Mouse (Mus musculus): ENCODE measurements around the gene Adck1.
"Not testable (repeated sequence)": the region's sequence is repeated elsewhere in the genome, so short reads cannot be mapped to it uniquely, and the experiment has no call there.

Gene Adck1

DNA sequence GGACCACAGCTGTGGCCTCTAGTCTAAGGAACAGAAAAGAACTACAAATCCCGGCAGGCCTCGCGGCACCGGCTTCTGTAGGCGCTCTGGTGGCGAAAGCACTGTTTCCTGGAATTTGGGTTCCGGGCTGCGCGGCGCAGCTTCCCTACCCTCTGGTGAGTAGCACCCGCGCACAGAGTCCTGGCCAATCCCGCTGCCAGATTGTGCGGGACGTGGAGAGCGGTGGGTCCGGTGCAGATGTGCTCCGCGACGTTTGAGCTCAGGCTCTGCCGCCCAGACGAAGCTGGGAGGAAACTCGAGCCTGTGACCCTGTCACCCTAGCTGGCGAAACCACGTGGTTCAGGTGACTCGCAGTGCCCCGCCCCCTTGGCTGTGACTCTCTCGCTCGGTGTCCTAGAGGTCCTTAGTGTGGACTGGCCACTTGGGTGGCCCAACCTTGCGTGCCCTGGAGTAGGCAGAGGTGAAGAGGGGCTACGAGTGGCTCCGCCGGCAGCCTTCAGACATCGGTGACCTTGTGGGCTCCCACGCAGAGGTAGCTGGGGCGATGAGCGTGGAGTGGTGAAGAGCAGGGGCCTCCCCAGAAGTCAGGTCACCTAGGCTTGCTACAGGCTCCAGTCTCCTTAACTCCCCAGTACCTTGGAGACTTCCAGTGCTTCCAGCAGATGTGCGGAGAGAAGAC lies at the start of gene Adck1:
TSS of gene Adck1 (plus strand) at position 114 of the 679 bp plus-strand sequence.
- DNase-seq (ENCODE audit: low spot score) = peak; percentile 91

- no peak for DNase-seq (ENCODE audit: low spot score)
Measured at GRCm38 (mm10) chr12:88314556-88314955, 45.8 kb upstream of the Adck1 start.

- DNase-seq (ENCODE audit: low spot score) = not testable (repeated sequence)
Measured at GRCm38 (mm10) chr12:88323926-88324325, 36.4 kb upstream of the Adck1 start, which contains the start of gene Gm5039. Gene Gm5039 (minus strand): TSS chr12:88324026.

DNA sequence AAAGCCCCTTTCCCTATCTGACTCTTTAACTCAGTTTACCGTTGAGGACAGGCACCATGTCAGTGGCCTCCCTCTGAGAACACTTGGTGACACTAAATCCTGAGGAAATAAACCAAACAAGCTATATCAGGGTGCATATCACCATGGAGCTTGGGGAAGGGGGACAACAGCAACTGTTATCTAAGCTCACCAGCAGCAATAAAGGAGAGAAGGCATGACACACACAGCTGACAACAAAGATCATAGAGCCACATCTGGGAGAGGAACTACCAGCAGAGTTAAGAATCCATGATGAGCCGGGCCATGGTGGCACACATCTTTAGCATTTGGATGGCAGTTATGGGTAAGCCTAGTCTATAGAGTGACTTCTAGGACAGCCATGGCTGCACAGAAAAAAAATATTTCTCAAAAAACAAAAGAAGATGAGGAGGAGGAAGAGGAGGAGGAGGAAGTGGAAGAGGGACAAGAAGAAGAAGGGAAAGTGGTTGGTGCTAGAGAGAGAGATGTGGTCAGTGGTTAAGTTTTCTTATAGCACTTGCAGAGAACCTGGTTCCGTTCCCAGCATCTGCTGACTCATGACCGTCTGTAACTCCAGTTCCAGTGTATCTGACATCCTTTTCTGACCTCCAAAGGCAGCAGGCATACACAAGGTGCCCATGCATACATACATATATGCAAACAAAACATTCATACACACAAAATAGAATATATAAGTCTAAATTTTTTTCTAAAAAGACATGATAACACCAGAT lies 23.5 kb upstream of the Adck1 start:
- not testable (repeated sequence) for DNase-seq (ENCODE audit: low spot score)

GRCm38 (mm10) chr12:88341286-88341685 lies 19.1 kb upstream of the Adck1 start:
- not testable (repeated sequence) for DNase-seq (ENCODE audit: low spot score)

GRCm38 (mm10) chr12:88354182-88354702 lies 6.1 kb upstream of the Adck1 start:
- no peak for DNase-seq (ENCODE audit: low spot score)

GRCm38 (mm10) chr12:88361120-88361445 lies 729 bp downstream of the Adck1 start:
- DNase-seq (ENCODE audit: low spot score) = no peak

DNA sequence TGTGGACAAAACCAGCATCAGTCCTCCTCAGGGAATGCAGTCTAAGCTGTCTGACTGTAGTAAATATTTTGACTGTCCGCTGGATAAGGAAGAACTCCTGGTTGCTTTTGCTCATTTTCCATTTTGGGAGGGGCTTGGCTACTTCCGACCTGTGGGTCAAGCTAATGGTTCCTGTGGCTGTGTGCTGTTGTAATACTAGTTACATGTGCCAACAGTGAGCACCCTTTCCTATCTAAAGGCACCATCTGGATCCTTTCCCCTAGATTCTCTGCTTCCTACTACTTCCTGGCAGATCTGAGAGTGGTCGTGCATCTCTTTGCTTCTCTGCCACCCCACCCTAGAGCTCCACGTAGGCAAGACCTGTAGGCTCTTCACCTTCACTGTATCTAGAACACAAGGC lies 7.3 kb downstream of the Adck1 start:
- no peak for DNase-seq (ENCODE audit: low spot score)

- no peak for DNase-seq (ENCODE audit: low spot score)
Measured at GRCm38 (mm10) chr12:88368618-88369017, 8.3 kb downstream of the Adck1 start.

- not testable (repeated sequence) for DNase-seq (ENCODE audit: low spot score)
Measured at GRCm38 (mm10) chr12:88369690-88370089, 9.3 kb downstream of the Adck1 start.

- DNase-seq (ENCODE audit: low spot score) = not testable (repeated sequence)
Measured at GRCm38 (mm10) chr12:88370321-88370720, 10.0 kb downstream of the Adck1 start.

DNA sequence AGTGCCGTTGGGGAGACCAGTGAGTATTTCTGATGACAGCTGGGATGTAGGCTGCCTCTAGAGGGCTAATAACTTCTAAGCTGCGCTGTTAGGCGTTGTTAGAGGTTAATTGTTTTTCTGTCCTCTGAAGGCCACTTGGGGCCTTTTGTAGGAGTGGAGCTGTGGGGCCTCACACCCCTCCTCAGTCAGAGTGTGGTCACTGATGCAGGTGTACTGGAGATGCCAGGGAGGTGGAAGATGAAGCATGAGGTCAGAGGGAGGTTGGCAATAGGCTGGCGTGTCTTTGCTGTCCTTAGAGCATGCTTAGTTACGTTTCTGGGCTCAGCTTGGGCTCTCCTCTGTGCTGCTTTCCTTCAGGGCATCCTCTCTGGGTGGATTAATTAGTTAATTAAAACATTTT lies 11.7 kb downstream of the Adck1 start:
- no peak for DNase-seq (ENCODE audit: low spot score)

- peak; percentile 11 for DNase-seq (ENCODE audit: low spot score)
Measured at GRCm38 (mm10) chr12:88376820-88377219, 16.5 kb downstream of the Adck1 start.

DNA sequence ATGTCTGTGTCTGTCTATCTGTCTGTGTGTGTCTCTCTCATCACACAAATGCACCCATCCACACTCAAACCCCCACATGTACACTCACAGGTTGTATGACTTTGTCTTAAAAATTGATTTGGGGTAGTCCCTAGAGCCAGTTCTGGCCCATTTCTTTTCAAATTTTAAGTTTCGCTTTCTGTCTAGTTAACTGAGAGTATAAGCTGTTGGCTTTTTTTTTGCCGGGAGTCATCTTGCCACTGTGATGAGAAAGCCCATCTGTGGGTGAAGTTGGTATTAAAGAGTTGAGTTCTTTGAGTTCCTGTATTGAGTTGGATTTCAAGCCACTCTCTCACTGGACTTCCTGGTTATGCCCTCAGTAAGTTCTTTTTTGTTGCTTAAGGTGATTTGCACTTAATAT lies 17.9 kb downstream of the Adck1 start:
- DNase-seq (ENCODE audit: low spot score) = no peak

GRCm38 (mm10) chr12:88388832-88389231 lies 28.5 kb downstream of the Adck1 start:
- no peak for DNase-seq (ENCODE audit: low spot score)

GRCm38 (mm10) chr12:88398658-88399057 lies 38.3 kb downstream of the Adck1 start:
- no peak for DNase-seq (ENCODE audit: low spot score)

DNA sequence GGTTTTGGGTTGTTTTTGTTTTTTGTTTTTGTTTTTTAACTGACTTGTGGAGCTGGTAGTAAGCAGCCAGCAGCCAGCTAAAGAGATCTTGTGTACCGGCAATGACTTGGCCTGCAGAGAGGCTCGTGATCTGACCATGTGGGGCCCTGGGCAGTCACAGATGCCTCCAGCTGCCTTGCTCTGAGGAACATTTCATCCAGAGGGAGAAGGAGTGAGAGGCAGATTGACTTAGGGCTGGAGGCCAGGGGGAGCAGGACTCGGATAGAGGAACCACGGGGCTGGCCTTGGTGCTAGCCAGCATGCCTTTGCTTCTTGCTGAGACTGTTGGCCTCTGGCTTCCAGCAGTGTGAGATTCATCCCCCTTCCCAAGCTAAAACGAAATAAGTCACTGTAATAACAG lies 43.2 kb downstream of the Adck1 start:
- DNase-seq (ENCODE audit: low spot score) = no peak

GRCm38 (mm10) chr12:88405113-88405512 lies 44.8 kb downstream of the Adck1 start:
- peak; percentile 57 for DNase-seq (ENCODE audit: low spot score)

GRCm38 (mm10) chr12:88407996-88408322 lies 47.6 kb downstream of the Adck1 start:
- DNase-seq (ENCODE audit: low spot score) = no peak

- DNase-seq (ENCODE audit: low spot score) = no peak
Measured at GRCm38 (mm10) chr12:88408323-88409047, 48.1 kb downstream of the Adck1 start.

DNA sequence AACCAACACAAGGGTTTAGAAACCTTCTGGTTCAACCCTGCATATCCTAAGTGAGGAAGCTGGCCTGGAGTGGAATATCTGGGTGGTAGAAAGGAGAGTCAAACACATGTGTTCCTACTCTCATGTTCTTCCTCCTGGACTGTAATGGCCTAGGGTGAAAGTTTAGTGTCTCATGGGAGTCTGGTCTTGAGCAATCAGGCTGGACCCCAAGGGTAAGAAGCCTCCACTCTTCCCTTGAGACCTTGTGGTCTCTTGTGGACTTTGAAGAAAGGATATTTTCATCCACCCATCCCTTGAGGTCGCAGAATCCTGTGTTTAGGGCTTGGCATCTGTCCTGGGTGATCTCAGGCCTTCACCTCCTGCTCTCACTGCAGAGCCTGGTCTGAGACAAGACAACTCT lies 52.9 kb downstream of the Adck1 start:
- no peak for DNase-seq (ENCODE audit: low spot score)

- no peak for DNase-seq (ENCODE audit: low spot score)
Measured at GRCm38 (mm10) chr12:88419912-88420621, 59.7 kb downstream of the Adck1 start.

Data from urinary bladder, postnatal 14 days (tissue).